Mouse (Mus musculus): ENCODE results near the gene Cck. TPM values are rescaled to one million over a fixed set of nuclear protein-coding genes. Genes with fewer than 3 reads are reported as not detected.

The Cck gene
- total RNA-seq, 1 experiment: not detected

- H3K9me3 ChIP-seq (ENCODE audit: control insufficient read depth, insufficient read depth, low read depth, low read length): no peaks in the 10 kb centered on the region
- in situ Hi-C loops (cut with MboI; ENCODE audit: low sequenced_read_pairs in 2 of 2, unreplicated experiment in 2 of 2): no loop called here
- H3K27ac ChIP-seq (ENCODE audit: insufficient read depth, low read depth, low read length, poor library complexity, severe bottlenecking): no peak overlapping the region
- H3K4me3 ChIP-seq (ENCODE audit: insufficient read depth in 1 of 2, low read depth in 1 of 2, low read length in 2 of 2, poor library complexity in 1 of 2, severe bottlenecking in 1 of 2): no peak overlapping the region
- no peaks in the 10 kb centered on the region for H3K36me3 ChIP-seq (ENCODE audit: control insufficient read depth, insufficient read depth, low read length, poor library complexity, severe bottlenecking)
- 0 out of 4 replicates have a peak, but pooled peaks cover 0 to 2% of the 10 kb centered on the region in 2 experiments for H3K4me1 ChIP-seq (ENCODE audit: control insufficient read depth in 2 of 2, insufficient read depth in 2 of 2, low read length in 2 of 2, poor library complexity in 1 of 2)
- H3K9ac ChIP-seq (ENCODE audit: insufficient read depth, low read depth, low read length, poor library complexity, severe bottlenecking): no peak overlapping the region
- no peak for TF ChIP-seq ZNF384 (IDR thresholded peaks at IDR 0.05; ENCODE audit: low read depth, low read length)
- no peak for TF ChIP-seq CHD2 (IDR thresholded peaks at IDR 0.05; ENCODE audit: low read depth, low read length)
- TF ChIP-seq MAFK (IDR thresholded peaks at IDR 0.05; ENCODE audit: insufficient read depth, low read depth, low read length): no peak
- no peak for TF ChIP-seq ZC3H11A (IDR thresholded peaks at IDR 0.05; ENCODE audit: borderline replicate concordance, low read depth, low read length)
- TF ChIP-seq HCFC1 (IDR thresholded peaks at IDR 0.05; ENCODE audit: borderline replicate concordance, insufficient read depth, low read length): no peak
- no peak for DNase-seq (ENCODE audit: low read depth, low spot score)
Observed at GRCm38 (mm10) chr9:121491592-121492240, 3.8 kb downstream of the Cck start.

GRCm38 (mm10) chr9:121487216-121487615 lies 8.3 kb downstream of the Cck start:
- TF ChIP-seq ZC3H11A (IDR thresholded peaks at IDR 0.05; ENCODE audit: borderline replicate concordance, low read depth, low read length) (no peak), HCFC1 (IDR thresholded peaks at IDR 0.05; ENCODE audit: borderline replicate concordance, insufficient read depth, low read length) (no peak), ZNF384 (IDR thresholded peaks at IDR 0.05; ENCODE audit: low read depth, low read length) (no peak), CHD2 (IDR thresholded peaks at IDR 0.05; ENCODE audit: low read depth, low read length) (no peak), MAFK (IDR thresholded peaks at IDR 0.05; ENCODE audit: insufficient read depth, low read depth, low read length) (no peak)
- in situ Hi-C loops (cut with MboI; ENCODE audit: low sequenced_read_pairs in 2 of 2, unreplicated experiment in 2 of 2): loop anchor here in 1 of 2 experiments (10.0 kb wide), 1 partner anchor 108 kb away; no protein-coding TSS in a partner anchor
- Histone ChIP-seq H3K36me3 (ENCODE audit: control insufficient read depth, insufficient read depth, low read length, poor library complexity, severe bottlenecking) (no peaks in the 10 kb centered on the region), H3K9ac (ENCODE audit: insufficient read depth, low read depth, low read length, poor library complexity, severe bottlenecking) (no peak overlapping the region), H3K4me1 (ENCODE audit: control insufficient read depth in 2 of 2, insufficient read depth in 2 of 2, low read length in 2 of 2, poor library complexity in 1 of 2) (no peaks in the 10 kb centered on the region), H3K9me3 (ENCODE audit: control insufficient read depth, insufficient read depth, low read depth, low read length) (no peaks in the 10 kb centered on the region), H3K4me3 (ENCODE audit: insufficient read depth in 1 of 2, low read depth in 1 of 2, low read length in 2 of 2, poor library complexity in 1 of 2, severe bottlenecking in 1 of 2) (no peak overlapping the region), H3K27ac (ENCODE audit: insufficient read depth, low read depth, low read length, poor library complexity, severe bottlenecking) (no peak overlapping the region)
- DNase-seq (ENCODE audit: low read depth, low spot score): no peak

GRCm38 (mm10) chr9:121479453-121479852 lies 16.0 kb downstream of the Cck start:
- Histone ChIP-seq H3K27ac (ENCODE audit: insufficient read depth, low read depth, low read length, poor library complexity, severe bottlenecking) (no peak overlapping the region), H3K9ac (ENCODE audit: insufficient read depth, low read depth, low read length, poor library complexity, severe bottlenecking) (no peak overlapping the region), H3K4me1 (ENCODE audit: control insufficient read depth in 2 of 2, insufficient read depth in 2 of 2, low read length in 2 of 2, poor library complexity in 1 of 2) (no peaks in the 10 kb centered on the region), H3K4me3 (ENCODE audit: insufficient read depth in 1 of 2, low read depth in 1 of 2, low read length in 2 of 2, poor library complexity in 1 of 2, severe bottlenecking in 1 of 2) (no peak overlapping the region), H3K36me3 (ENCODE audit: control insufficient read depth, insufficient read depth, low read length, poor library complexity, severe bottlenecking) (no peaks in the 10 kb centered on the region), H3K9me3 (ENCODE audit: control insufficient read depth, insufficient read depth, low read depth, low read length) (no peaks in the 10 kb centered on the region)
- in situ Hi-C loops (cut with MboI; ENCODE audit: low sequenced_read_pairs in 2 of 2, unreplicated experiment in 2 of 2): loop anchor here in 1 of 2 experiments (10.0 kb wide), 2 partner anchors 205 to 235 kb away; no protein-coding TSS in a partner anchor
- TF ChIP-seq CHD2 (IDR thresholded peaks at IDR 0.05; ENCODE audit: low read depth, low read length) (0 out of 2 replicates have a peak, but pooled peaks have one; percentile 28), ZC3H11A (IDR thresholded peaks at IDR 0.05; ENCODE audit: borderline replicate concordance, low read depth, low read length) (peak; percentile 84; the same call in 1 of the 2 replicates), MAFK (IDR thresholded peaks at IDR 0.05; ENCODE audit: insufficient read depth, low read depth, low read length) (no peak)
- DNase-seq (ENCODE audit: low read depth, low spot score): peak; percentile 69

GRCm38 (mm10) chr9:121477305-121477911 lies 18.1 kb downstream of the Cck start:
- no peak overlapping the region for H3K4me3 ChIP-seq (ENCODE audit: insufficient read depth in 1 of 2, low read depth in 1 of 2, low read length in 2 of 2, poor library complexity in 1 of 2, severe bottlenecking in 1 of 2)
- TF ChIP-seq ZC3H11A (IDR thresholded peaks at IDR 0.05; ENCODE audit: borderline replicate concordance, low read depth, low read length) (0 out of 2 replicates have a peak, but pooled peaks have one; percentile 36), HCFC1 (IDR thresholded peaks at IDR 0.05; ENCODE audit: borderline replicate concordance, insufficient read depth, low read length) (no peak), CHD2 (IDR thresholded peaks at IDR 0.05; ENCODE audit: low read depth, low read length) (no peak), MAFK (IDR thresholded peaks at IDR 0.05; ENCODE audit: insufficient read depth, low read depth, low read length) (no peak), ZNF384 (IDR thresholded peaks at IDR 0.05; ENCODE audit: low read depth, low read length) (no peak)
- H3K4me1 ChIP-seq (ENCODE audit: control insufficient read depth in 2 of 2, insufficient read depth in 2 of 2, low read length in 2 of 2, poor library complexity in 1 of 2): peaks cover 0 to 2% of the 10 kb centered on the region in 2 experiments; a peak in 1 of 4 replicates
- H3K27ac ChIP-seq (ENCODE audit: insufficient read depth, low read depth, low read length, poor library complexity, severe bottlenecking): no peak overlapping the region
- peaks cover 2% of the 10 kb centered on the region; the same call in 1 of the 2 replicates for H3K36me3 ChIP-seq (ENCODE audit: control insufficient read depth, insufficient read depth, low read length, poor library complexity, severe bottlenecking)
- H3K9ac ChIP-seq (ENCODE audit: insufficient read depth, low read depth, low read length, poor library complexity, severe bottlenecking): no peak overlapping the region
- peak; percentile 63 for DNase-seq (ENCODE audit: low read depth, low spot score)
- in situ Hi-C loops (cut with MboI; ENCODE audit: low sequenced_read_pairs in 2 of 2, unreplicated experiment in 2 of 2): loop anchor here in 1 of 2 experiments (10.0 kb wide), 2 partner anchors 207 to 233 kb away; no protein-coding TSS in a partner anchor
- no peaks in the 10 kb centered on the region for H3K9me3 ChIP-seq (ENCODE audit: control insufficient read depth, insufficient read depth, low read depth, low read length)

Data from ES-E14 (cell line).